Mouse (Mus musculus): ENCODE measurements around the gene Tbc1d30. TPM values are rescaled to one million over a fixed set of nuclear protein-coding genes. Genes with fewer than 3 reads are reported as not detected.
"Not testable (repeated sequence)": the region's sequence is repeated elsewhere in the genome, so short reads cannot be mapped to it uniquely, and the experiment has no call there.

Gene Tbc1d30
- polyA plus RNA-seq, 1 experiment from 2014 or later = 2.8 TPM

DNA sequence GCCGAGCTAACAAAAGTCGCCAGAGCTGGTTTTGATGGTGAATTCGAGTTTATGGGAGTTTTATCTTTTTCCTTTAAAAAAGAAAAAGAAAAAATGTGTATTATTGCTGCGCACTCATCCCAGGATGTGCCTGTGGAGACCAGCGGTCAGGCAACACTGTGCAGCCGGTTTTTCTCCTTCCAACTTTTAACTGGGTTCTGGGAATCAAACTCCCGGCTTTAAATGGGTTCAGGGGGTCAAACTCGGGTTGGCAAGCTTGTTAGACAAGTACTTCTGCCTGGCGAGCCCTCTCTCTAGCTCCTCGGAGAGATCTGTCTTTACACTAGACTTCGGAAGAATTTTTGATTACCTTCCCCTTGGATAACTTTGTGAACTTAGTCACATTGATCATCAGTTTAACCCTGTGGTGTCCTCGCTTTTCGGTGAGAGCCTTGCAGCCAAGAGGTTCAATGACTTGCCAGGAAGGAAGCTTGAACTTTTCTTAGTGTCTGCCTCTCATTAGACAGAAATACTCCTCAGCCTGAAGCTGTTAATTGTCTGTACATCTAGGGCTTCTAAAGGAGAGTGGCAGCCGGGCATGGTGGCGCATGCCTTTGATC is 713 bp upstream of the Tbc1d30 start:
- no peaks in the 10 kb centered on the region; the same call in 1 of the 2 replicates for H3K9me3 ChIP-seq (ENCODE audit: control insufficient read depth, low read length)
- 41% methylated on average over 15 of the region's 15 CpGs for WGBS
- H3K27me3 ChIP-seq (ENCODE audit: control insufficient read depth, insufficient read depth, low read length) = peaks cover 21% of the 10 kb centered on the region
- H3K4me1 ChIP-seq (ENCODE audit: control insufficient read depth, insufficient read depth, low read length) = peaks cover 12% of the 10 kb centered on the region
- DNase-seq (ENCODE audit: low spot score, missing footprints) (no peak), ATAC-seq (ENCODE audit: low FRiP score) (no peak)
- H3K36me3 ChIP-seq (ENCODE audit: control insufficient read depth, insufficient read depth, low read length) = no peaks in the 10 kb centered on the region
- peak overlapping the region; percentile 88 for H3K4me2 ChIP-seq
- H3K27ac ChIP-seq (ENCODE audit: low read depth, low read length) = no peak overlapping the region
- no peak overlapping the region; the same call in 1 of the 2 replicates for H3K9ac ChIP-seq (ENCODE audit: low read length)
- H3K4me3 ChIP-seq (ENCODE audit: low read depth, low read length) = peak overlapping the region; percentile 47

- Histone ChIP-seq H3K4me3 (ENCODE audit: low read depth, low read length) (peak overlapping the region; percentile 47), H3K4me1 (ENCODE audit: control insufficient read depth, insufficient read depth, low read length) (peaks cover 12% of the 10 kb centered on the region), H3K27me3 (ENCODE audit: control insufficient read depth, insufficient read depth, low read length) (peaks cover 21% of the 10 kb centered on the region), H3K9me3 (ENCODE audit: control insufficient read depth, low read length) (no peaks in the 10 kb centered on the region; the same call in 1 of the 2 replicates), H3K36me3 (ENCODE audit: control insufficient read depth, insufficient read depth, low read length) (no peaks in the 10 kb centered on the region), H3K9ac (ENCODE audit: low read length) (peak overlapping the region; percentile 51), H3K4me2 (peak overlapping the region; percentile 88), H3K27ac (ENCODE audit: low read depth, low read length) (no peak overlapping the region)
- ATAC-seq (ENCODE audit: low FRiP score) (peak; percentile 78), DNase-seq (ENCODE audit: low spot score, missing footprints) (peak; percentile 93)
- whole genome bisulfite sequencing = 1% methylated on average over 35 of the region's 35 CpGs
These were observed 567 bp downstream of the Tbc1d30 start for GRCm38 (mm10) chr10:121350357-121351065.

GRCm38 (mm10) chr10:121349244-121349643 is 1.8 kb downstream of the Tbc1d30 start:
- Histone ChIP-seq H3K4me1 (ENCODE audit: control insufficient read depth, insufficient read depth, low read length) (peaks cover 12% of the 10 kb centered on the region), H3K9ac (ENCODE audit: low read length) (no peak overlapping the region), H3K27ac (ENCODE audit: low read depth, low read length) (no peak overlapping the region), H3K9me3 (ENCODE audit: control insufficient read depth, low read length) (no peaks in the 10 kb centered on the region; the same call in 1 of the 2 replicates), H3K4me3 (ENCODE audit: low read depth, low read length) (no peak overlapping the region), H3K27me3 (ENCODE audit: control insufficient read depth, insufficient read depth, low read length) (peaks cover 21% of the 10 kb centered on the region), H3K36me3 (ENCODE audit: control insufficient read depth, insufficient read depth, low read length) (no peaks in the 10 kb centered on the region), H3K4me2 (no peak overlapping the region)
- peak; percentile 89 for DNase-seq (ENCODE audit: low spot score, missing footprints)
- 59% methylated on average over 5 of the region's 5 CpGs for WGBS
- no peak for ATAC-seq (ENCODE audit: low FRiP score)

GRCm38 (mm10) chr10:121343867-121344266 is 7.2 kb downstream of the Tbc1d30 start:
- H3K27me3 ChIP-seq (ENCODE audit: control insufficient read depth, insufficient read depth, low read length) = no peaks in the 10 kb centered on the region
- 73% methylated on average over 6 of the region's 6 CpGs for WGBS
- H3K27ac ChIP-seq (ENCODE audit: low read depth, low read length) = no peak overlapping the region
- H3K9me3 ChIP-seq (ENCODE audit: control insufficient read depth, low read length) = no peaks in the 10 kb centered on the region
- no peak overlapping the region for H3K4me2 ChIP-seq
- no peak for DNase-seq (ENCODE audit: low spot score, missing footprints)
- H3K9ac ChIP-seq (ENCODE audit: low read length) = no peak overlapping the region
- ATAC-seq (ENCODE audit: low FRiP score) = no peak
- peaks cover 13% of the 10 kb centered on the region for H3K4me1 ChIP-seq (ENCODE audit: control insufficient read depth, insufficient read depth, low read length)
- no peaks in the 10 kb centered on the region for H3K36me3 ChIP-seq (ENCODE audit: control insufficient read depth, insufficient read depth, low read length)
- no peak overlapping the region for H3K4me3 ChIP-seq (ENCODE audit: low read depth, low read length)

GRCm38 (mm10) chr10:121342260-121342659 is 8.8 kb downstream of the Tbc1d30 start:
- DNase-seq (ENCODE audit: low spot score, missing footprints) = no peak
- no peak for ATAC-seq (ENCODE audit: low FRiP score)
- Histone ChIP-seq H3K27me3 (ENCODE audit: control insufficient read depth, insufficient read depth, low read length) (no peaks in the 10 kb centered on the region), H3K4me2 (no peak overlapping the region), H3K27ac (ENCODE audit: low read depth, low read length) (no peak overlapping the region), H3K9me3 (ENCODE audit: control insufficient read depth, low read length) (no peaks in the 10 kb centered on the region), H3K4me3 (ENCODE audit: low read depth, low read length) (no peak overlapping the region), H3K36me3 (ENCODE audit: control insufficient read depth, insufficient read depth, low read length) (no peaks in the 10 kb centered on the region), H3K9ac (ENCODE audit: low read length) (no peak overlapping the region), H3K4me1 (ENCODE audit: control insufficient read depth, insufficient read depth, low read length) (peaks cover 13% of the 10 kb centered on the region)
- 96% methylated on average over 10 of the region's 10 CpGs for WGBS

DNA sequence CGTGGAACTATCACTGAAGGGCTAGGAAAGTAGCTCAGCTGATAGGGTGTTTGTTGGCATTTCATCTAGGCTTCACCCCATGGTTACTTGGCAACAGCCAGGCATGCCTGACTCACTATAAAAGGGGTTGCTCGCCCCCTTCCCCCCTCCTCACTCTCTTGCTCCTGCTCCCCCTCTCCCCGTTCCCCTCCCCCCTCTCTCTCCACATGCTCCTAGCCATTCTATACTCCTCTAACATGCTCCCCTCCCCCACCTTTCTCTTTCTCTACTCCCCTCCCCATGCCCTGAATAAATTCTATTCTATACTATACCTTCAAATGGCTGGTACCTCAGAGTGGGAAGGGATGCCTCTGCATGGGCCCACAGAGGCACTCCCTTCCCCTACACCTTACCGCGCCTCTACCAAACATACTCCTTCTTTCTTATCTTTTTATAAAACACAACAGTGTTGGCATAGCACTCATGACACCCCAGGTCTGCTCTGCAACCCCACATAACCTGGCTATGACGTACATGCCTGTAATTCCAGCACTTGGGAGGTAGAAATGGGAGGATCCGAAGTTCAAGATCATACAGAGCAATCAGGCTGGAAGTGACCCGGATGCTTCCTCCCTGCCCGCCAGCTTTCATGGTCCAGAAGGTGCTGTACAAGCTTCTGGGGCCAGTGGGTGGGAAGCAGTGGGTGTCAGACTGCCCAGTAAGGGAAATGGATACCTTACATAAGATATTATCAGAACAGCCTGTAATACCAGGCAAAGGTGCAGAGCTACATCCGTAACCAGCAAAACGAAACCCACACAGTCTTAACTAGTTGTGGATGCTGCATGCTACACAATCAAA is 10.1 kb downstream of the Tbc1d30 start:
- no peaks in the 10 kb centered on the region for H3K9me3 ChIP-seq (ENCODE audit: control insufficient read depth, low read length)
- H3K27ac ChIP-seq (ENCODE audit: low read depth, low read length) = no peak overlapping the region
- 50% methylated on average over 11 of the region's 11 CpGs for WGBS
- peaks cover 13% of the 10 kb centered on the region; the same call in 1 of the 2 replicates for H3K4me1 ChIP-seq (ENCODE audit: control insufficient read depth, insufficient read depth, low read length)
- no peak overlapping the region for H3K4me2 ChIP-seq
- ATAC-seq (ENCODE audit: low FRiP score) (peak; percentile 93), DNase-seq (ENCODE audit: low spot score, missing footprints) (peak; percentile 89)
- no peaks in the 10 kb centered on the region for H3K27me3 ChIP-seq (ENCODE audit: control insufficient read depth, insufficient read depth, low read length)
- no peaks in the 10 kb centered on the region for H3K36me3 ChIP-seq (ENCODE audit: control insufficient read depth, insufficient read depth, low read length)
- H3K4me3 ChIP-seq (ENCODE audit: low read depth, low read length) = no peak overlapping the region
- no peak overlapping the region for H3K9ac ChIP-seq (ENCODE audit: low read length)

- not testable (repeated sequence) for H3K9me3 ChIP-seq (ENCODE audit: control insufficient read depth, low read length); H3K27me3 ChIP-seq (ENCODE audit: control insufficient read depth, insufficient read depth, low read length); H3K4me3 ChIP-seq (ENCODE audit: low read depth, low read length); H3K9ac ChIP-seq (ENCODE audit: low read length); H3K27ac ChIP-seq (ENCODE audit: low read depth, low read length); ATAC-seq (ENCODE audit: low FRiP score); DNase-seq (ENCODE audit: low spot score, missing footprints); H3K36me3 ChIP-seq (ENCODE audit: control insufficient read depth, insufficient read depth, low read length); H3K4me2 ChIP-seq
- WGBS = 81% methylated on average over 14 of the region's 14 CpGs
- H3K4me1 ChIP-seq (ENCODE audit: control insufficient read depth, insufficient read depth, low read length) = peaks cover 13% of the 10 kb centered on the region; the same call in 1 of the 2 replicates
These were observed 14.5 kb downstream of the Tbc1d30 start for GRCm38 (mm10) chr10:121336536-121336935.

- DNase-seq (ENCODE audit: low spot score, missing footprints) = no peak
- Histone ChIP-seq H3K27me3 (ENCODE audit: control insufficient read depth, insufficient read depth, low read length) (no peaks in the 10 kb centered on the region), H3K4me3 (ENCODE audit: low read depth, low read length) (no peak overlapping the region), H3K36me3 (ENCODE audit: control insufficient read depth, insufficient read depth, low read length) (no peaks in the 10 kb centered on the region), H3K27ac (ENCODE audit: low read depth, low read length) (no peak overlapping the region), H3K9me3 (ENCODE audit: control insufficient read depth, low read length) (no peaks in the 10 kb centered on the region), H3K4me1 (ENCODE audit: control insufficient read depth, insufficient read depth, low read length) (no peaks in the 10 kb centered on the region), H3K9ac (ENCODE audit: low read length) (no peak overlapping the region), H3K4me2 (no peak overlapping the region)
- ATAC-seq (ENCODE audit: low FRiP score) = no peak
- WGBS = 85% methylated on average over 3 of the region's 3 CpGs
These were observed 16.5 kb downstream of the Tbc1d30 start for GRCm38 (mm10) chr10:121334576-121334975.
